Mouse (Mus musculus) liver, postnatal 0 days (tissue): Measurements from ENCODE around the gene Sez6.

ENCODE experiments used
- CTCF ChIP-seq: sonication (generic); IDR thresholded peaks from 2 replicates; pipeline ENCODE4 v1.5.1; 2016; ENCODE audit warnings: antibody characterized with exemption, low read depth
- EP300 ChIP-seq: IDR thresholded peaks from 2 replicates; pipeline ENCODE4 v1.6.1; 2016; ENCODE audit warnings: antibody characterized with exemption, low read depth, mild to moderate bottlenecking

GRCm38 (mm10) chr11:77893283-77893682 is 37.3 kb upstream of the Sez6 start:
- TF ChIP-seq EP300 (no peak), CTCF (no peak)
